Mouse (Mus musculus) T-helper 2 cell (primary cell): ENCODE measurements around the gene Pvalb.

Experiments
- in situ Hi-C: fragments of 300-600 bp; cut with MboI, MseI; formaldehyde crosslinking; loops from one replicate; pipeline ENCODE4 v1.15.1; 2025; ENCODE audit warnings: high pct_unique_total_duplicates

The Pvalb gene

GRCm38 (mm10) chr15:78164466-78164865 is 41.7 kb downstream of the Pvalb start:
- in situ Hi-C loops = no loop called here

GRCm38 (mm10) chr15:78161946-78162345 is 44.3 kb downstream of the Pvalb start:
- in situ Hi-C loops = no loop called here

GRCm38 (mm10) chr15:78158335-78158734 is 47.9 kb downstream of the Pvalb start:
- in situ Hi-C loops = no loop called here

- in situ Hi-C loops = no loop called here
Observed at GRCm38 (mm10) chr15:78157824-78158223, 48.4 kb downstream of the Pvalb start.

- in situ Hi-C loops = no loop called here
Observed at GRCm38 (mm10) chr15:78157330-78157729, 48.9 kb downstream of the Pvalb start.

- in situ Hi-C loops = no loop called here
Observed at GRCm38 (mm10) chr15:78155421-78155820, 50.8 kb downstream of the Pvalb start.

GRCm38 (mm10) chr15:78153045-78153775 is 53.0 kb downstream of the Pvalb start:
- in situ Hi-C loops = no loop called here

- in situ Hi-C loops = no loop called here
Observed at GRCm38 (mm10) chr15:78148565-78148964, 57.6 kb downstream of the Pvalb start.
